Mouse (Mus musculus) erythroblast, embryonic 14.5 days (primary cell): ENCODE measurements around the gene Brf1.

ENCODE experiments used
- GATA1 ChIP-seq: IDR thresholded peaks from 2 replicates; pipeline ENCODE4 v1.6.1; 2012; ENCODE audit warnings: low read length, inconsistent platforms, mixed read lengths
- TAL1 ChIP-seq: IDR thresholded peaks from 3 replicates; pipeline ENCODE4 v1.6.1; 2012; ENCODE audit warnings: low read length, inconsistent platforms, mixed read lengths

GRCm38 (mm10) chr12:112916698-112917400 is 83.7 kb downstream of the Brf1 start:
- TF ChIP-seq TAL1 (no peak), GATA1 (no peak)
